Mouse (Mus musculus): ENCODE measurements at regions not wholly inside any gene's neighbourhood (a gene's known extent, or its start where the extent isn't known, plus 50 kb on each side); places are given as distances from the start of the nearest gene placed in this dataset.

DNA sequence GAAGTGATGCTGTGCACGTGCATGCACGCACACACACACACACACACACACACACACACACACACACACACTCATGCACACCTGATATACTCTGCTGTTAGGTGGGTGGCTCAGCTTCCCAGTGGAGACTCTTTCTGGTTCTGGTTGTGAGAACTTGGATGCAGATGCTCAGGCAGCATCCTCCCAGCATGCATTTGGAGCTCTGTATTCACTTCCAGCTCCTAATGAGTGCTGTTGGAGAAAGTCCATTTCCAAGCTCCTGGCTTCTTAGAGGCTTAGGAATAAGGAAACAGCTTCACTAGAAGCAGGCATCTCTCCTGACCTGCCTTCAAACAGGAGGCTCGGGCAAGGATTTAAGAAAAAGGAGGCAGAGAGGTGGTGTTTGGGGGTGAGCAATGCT lies 52.2 kb upstream of the Kazn start:
- ATAC-seq (no peak), DNase-seq (ENCODE audit: low spot score) (no peak)
- Histone ChIP-seq H3K9me3 (ENCODE audit: low read length) (no peaks in the 10 kb centered on the region), H3K4me1 (ENCODE audit: insufficient read depth, low read length) (peaks cover 7% of the 10 kb centered on the region; the same call in 1 of the 2 replicates), H3K9ac (replicated peaks; ENCODE audit: low read length) (no peak overlapping the region), H3K36me3 (ENCODE audit: insufficient read depth, low read length) (no peaks in the 10 kb centered on the region), H3K27ac (no peak overlapping the region), H3K4me3 (ENCODE audit: low read length) (no peak overlapping the region), H3K27me3 (ENCODE audit: insufficient read depth, low read length) (no peaks in the 10 kb centered on the region), H3K4me2 (ENCODE audit: low read depth, low read length) (no peak overlapping the region)
- 86% methylated on average over 3 of the region's 3 CpGs for WGBS
- no peak for TF ChIP-seq CTCF (IDR thresholded peaks at IDR 0.05; ENCODE audit: low read depth)

All from hindbrain, postnatal 0 days (tissue).